Mouse (Mus musculus) hindbrain, postnatal 0 days (tissue): ENCODE measurements around the gene Ralb. TPM values are rescaled to one million over a fixed set of nuclear protein-coding genes. Genes with fewer than 3 reads are reported as not detected.

Source experiments
- ATAC-seq: fragments of 200-750 bp; cut with Nextera tagmentation; 2 replicates; pipeline ENCODE4 v1.8.0; 2017; ENCODE audit warnings: mild to moderate bottlenecking, moderate TSS enrichment, moderate library complexity
- DNase-seq: peaks from one replicate; pipeline ENCODE4 v3.0.0-alpha.2; 2015; ENCODE audit warnings: low spot score
- H3K27ac ChIP-seq: fragments of 300-500 bp; sonication (generic); 2 replicates; pipeline ENCODE4 v1.5.1; 2014; ENCODE audit warnings: mild to moderate bottlenecking
- H3K27me3 ChIP-seq: fragments of 300-500 bp; sonication (generic); 2 replicates; pipeline ENCODE4 v1.6.1; 2014; ENCODE audit warnings: low read length, mixed read lengths; ENCODE audit not compliant: insufficient read depth
- H3K36me3 ChIP-seq: fragments of 300-500 bp; sonication (generic); 2 replicates; pipeline ENCODE4 v1.6.1; 2014; ENCODE audit warnings: low read length, mixed read lengths; ENCODE audit not compliant: insufficient read depth
- H3K4me1 ChIP-seq: fragments of 300-500 bp; sonication (generic); 2 replicates; pipeline ENCODE4 v1.6.1; 2014; ENCODE audit warnings: antibody characterized with exemption, low read length, mixed read lengths; ENCODE audit not compliant: insufficient read depth
- H3K4me2 ChIP-seq: fragments of 300-500 bp; sonication (generic); 2 replicates; pipeline ENCODE4 v1.6.1; 2014; ENCODE audit warnings: low read depth, mild to moderate bottlenecking, low read length, moderate library complexity, mixed read lengths
- H3K4me3 ChIP-seq: fragments of 300-500 bp; sonication (generic); 2 replicates; pipeline ENCODE4 v1.5.1; 2014; ENCODE audit warnings: low read length
- H3K9ac ChIP-seq: fragments of 300-500 bp; sonication (generic); replicated peaks from 2 replicates; pipeline ENCODE4 v1.6.1; 2014; ENCODE audit warnings: mild to moderate bottlenecking, low read length, moderate library complexity, mixed read lengths
- H3K9me3 ChIP-seq: fragments of 300-500 bp; sonication (generic); 2 replicates; pipeline ENCODE4 v1.6.1; 2016; ENCODE audit warnings: low read length, mixed read lengths
- CTCF ChIP-seq: IDR thresholded peaks from 2 replicates; pipeline ENCODE4 v1.5.1; 2016; ENCODE audit warnings: antibody characterized with exemption, control low read depth, low read depth
- WGBS: fragments of 180-500 bp; shearing (Covaris S2); extraction: QIAGEN DNeasy Blood & Tissue Kit; methylation state at CpG from one replicate; pipeline ENCODE4 v1.1.7; 2014; 5-methylcytosine and 5-hydroxymethylcytosine counted together
- polyA plus RNA-seq: library from polyadenylated mRNA; unstranded; fragments of >200 nt; fragmentation: Nextera tagmentation; extraction: Ambion mirVana; gene quantifications from 2 replicates; pipeline ENCODE4 v1.2.1, GENCODE M21; 2015
- total RNA-seq: library from RNA; depleted of rRNA; stranded (reverse); fragments of >200 nt; gene quantifications from 2 replicates; pipeline ENCODE4 v1.2.3, GENCODE M21; 2014

The Ralb gene
- total and polyA plus RNA-seq, 2 experiments from 2014 or later = 43.5 to 62.1 TPM

DNA sequence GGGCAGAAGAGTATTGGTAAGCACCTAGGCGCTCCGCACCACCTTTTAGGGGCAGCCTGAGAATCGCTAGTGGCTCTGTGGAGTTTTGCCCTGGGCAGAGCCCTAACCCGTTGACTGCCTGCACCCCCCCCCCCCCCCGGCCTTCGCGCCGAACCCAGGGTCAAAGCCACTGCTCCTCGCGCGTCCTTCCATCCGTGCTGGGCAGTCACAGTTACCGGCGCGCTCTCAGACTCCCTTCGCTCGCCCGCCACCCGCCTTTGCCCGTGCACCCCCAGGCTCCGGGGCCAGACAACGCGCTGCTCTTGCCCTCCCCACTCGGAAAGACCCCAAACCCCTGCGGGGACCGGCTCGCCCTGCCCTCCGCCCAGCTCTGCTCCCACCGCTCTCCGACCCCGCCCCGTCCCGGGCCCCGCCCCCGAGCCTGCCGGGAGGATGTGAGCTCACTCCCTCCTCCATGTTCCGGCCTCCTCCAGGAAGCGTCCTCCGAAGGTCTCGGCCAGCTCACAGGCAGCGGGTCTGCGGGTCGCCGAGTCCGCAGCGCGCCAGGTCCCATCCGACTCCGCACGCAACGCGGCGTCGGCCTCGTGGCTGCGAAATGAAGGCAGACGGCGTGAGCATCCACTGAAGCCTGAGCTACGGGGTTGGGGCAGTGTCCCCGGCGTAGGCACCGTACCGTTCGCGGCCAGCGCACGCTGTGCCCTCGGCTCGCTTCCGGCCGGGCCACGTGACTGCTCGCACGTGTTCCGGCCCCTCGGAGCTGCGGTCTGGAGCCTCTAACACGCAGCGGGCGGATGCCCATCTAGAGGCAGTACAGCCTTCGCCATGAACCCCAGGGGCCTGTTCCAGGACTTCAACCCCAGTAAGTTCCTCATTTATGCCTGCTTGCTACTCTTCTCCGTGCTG is 21.3 kb upstream of the Ralb start, which contains the start of gene Tmem185b:
TSS of gene Tmem185b (plus strand) at position 472 of the 903 bp plus-strand sequence.
- TF ChIP-seq CTCF = no peak
- peak within 1 kb of the TSS; percentile 62 for H3K4me3 ChIP-seq
- WGBS = under 1% methylated on average over 80 of the region's 82 CpGs
- H3K9me3 ChIP-seq = no peaks in the 10 kb centered on the region
- H3K27ac ChIP-seq = peak within 1 kb of the TSS; percentile 89
- ATAC-seq (peak; percentile 97), DNase-seq (peak; percentile 89)
- peaks cover 16% of the 10 kb centered on the region for H3K4me1 ChIP-seq
- no peaks in the 10 kb centered on the region for H3K27me3 ChIP-seq
- peak within 1 kb of the TSS; percentile 77 for H3K9ac ChIP-seq
- peak within 1 kb of the TSS; percentile 92 for H3K4me2 ChIP-seq
- peaks cover 6% of the 10 kb centered on the region; the same call in 1 of the 2 replicates for H3K36me3 ChIP-seq

GRCm38 (mm10) chr1:119525004-119525444 is 20.4 kb upstream of the Ralb start:
- ATAC-seq (no peak), DNase-seq (peak; percentile 59)
- H3K27ac ChIP-seq = peak overlapping the region; percentile 22; the same call in 1 of the 2 replicates
- H3K9ac ChIP-seq = peak overlapping the region; percentile 77
- H3K27me3 ChIP-seq = no peaks in the 10 kb centered on the region
- peak; percentile 30 for TF ChIP-seq CTCF
- peaks cover 19% of the 10 kb centered on the region for H3K4me1 ChIP-seq
- 4% methylated on average over 5 of the region's 5 CpGs for WGBS
- no peaks in the 10 kb centered on the region for H3K9me3 ChIP-seq
- peak overlapping the region; percentile 62 for H3K4me3 ChIP-seq
- H3K36me3 ChIP-seq = peaks cover 6% of the 10 kb centered on the region; the same call in 1 of the 2 replicates
- peak overlapping the region; percentile 92 for H3K4me2 ChIP-seq

DNA sequence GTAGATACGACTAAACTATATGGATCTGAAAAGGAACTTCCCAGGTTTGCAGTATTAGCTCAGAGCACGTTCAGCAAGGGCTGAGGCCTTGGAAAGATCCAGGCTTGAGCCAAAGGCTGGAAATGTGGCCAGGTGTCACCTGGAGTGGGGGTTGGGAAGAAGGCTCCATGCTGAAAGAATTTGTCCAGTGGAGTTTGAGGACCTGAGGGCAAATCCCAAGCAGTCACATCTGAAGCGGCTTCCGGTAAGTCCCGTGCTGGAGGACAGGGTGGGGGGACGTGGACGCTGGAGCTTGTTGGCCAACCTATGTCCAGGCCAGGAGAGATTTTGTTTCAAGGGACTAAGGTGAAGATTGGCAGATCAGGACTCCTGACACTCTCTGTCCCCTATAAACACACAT is 19.2 kb upstream of the Ralb start:
- Histone ChIP-seq H3K9ac (no peak overlapping the region), H3K27me3 (no peaks in the 10 kb centered on the region), H3K4me3 (no peak overlapping the region), H3K27ac (no peak overlapping the region), H3K4me1 (peaks cover 19% of the 10 kb centered on the region), H3K36me3 (peaks cover 4% of the 10 kb centered on the region; the same call in 1 of the 2 replicates), H3K4me2 (no peak overlapping the region), H3K9me3 (no peaks in the 10 kb centered on the region)
- no peak for TF ChIP-seq CTCF
- WGBS = 88% methylated on average over 7 of the region's 7 CpGs
- no peak for DNase-seq
- ATAC-seq = no peak

DNA sequence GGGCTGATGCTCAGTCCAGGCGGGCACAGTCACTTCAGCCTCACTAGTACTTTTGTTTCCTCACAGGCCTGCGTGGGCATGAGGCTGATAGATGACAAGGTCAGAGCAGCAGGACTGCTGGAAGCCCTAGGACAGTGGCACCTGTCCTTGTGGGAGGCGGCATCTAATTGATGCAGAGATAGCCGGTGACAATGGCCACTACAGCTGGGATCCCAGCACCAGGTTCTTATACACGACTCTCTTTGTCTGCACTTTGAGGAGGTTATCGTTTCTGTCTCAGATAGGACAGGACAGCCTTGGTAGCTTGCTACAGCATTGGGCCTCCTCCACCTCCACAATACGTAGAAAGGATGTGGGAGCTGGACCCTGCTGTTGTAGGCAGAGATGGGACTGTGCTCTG is 18.8 kb upstream of the Ralb start:
- 80% methylated on average over 7 of the region's 7 CpGs for WGBS
- Histone ChIP-seq H3K27me3 (no peaks in the 10 kb centered on the region), H3K4me1 (peaks cover 19% of the 10 kb centered on the region), H3K27ac (no peak overlapping the region), H3K4me3 (no peak overlapping the region), H3K4me2 (no peak overlapping the region), H3K9ac (no peak overlapping the region), H3K36me3 (no peaks in the 10 kb centered on the region; the same call in 1 of the 2 replicates), H3K9me3 (no peaks in the 10 kb centered on the region)
- DNase-seq = no peak
- ATAC-seq = no peak
- no peak for TF ChIP-seq CTCF

GRCm38 (mm10) chr1:119522726-119523125 is 18.1 kb upstream of the Ralb start:
- Histone ChIP-seq H3K27ac (no peak overlapping the region), H3K9ac (no peak overlapping the region), H3K27me3 (no peaks in the 10 kb centered on the region), H3K4me2 (no peak overlapping the region), H3K4me1 (peaks cover 19% of the 10 kb centered on the region), H3K36me3 (no peaks in the 10 kb centered on the region; the same call in 1 of the 2 replicates), H3K9me3 (no peaks in the 10 kb centered on the region), H3K4me3 (no peak overlapping the region)
- ATAC-seq (no peak), DNase-seq (no peak)
- WGBS = 91% methylated on average over 4 of the region's 4 CpGs
- no peak for TF ChIP-seq CTCF

- Histone ChIP-seq H3K9me3 (no peaks in the 10 kb centered on the region), H3K36me3 (no peaks in the 10 kb centered on the region), H3K27me3 (no peaks in the 10 kb centered on the region), H3K9ac (no peak overlapping the region), H3K4me3 (no peak overlapping the region), H3K4me1 (peaks cover 19% of the 10 kb centered on the region), H3K4me2 (no peak overlapping the region), H3K27ac (no peak overlapping the region)
- no peak for TF ChIP-seq CTCF
- WGBS = 76% methylated on average over 7 of the region's 7 CpGs
- no peak for DNase-seq
- no peak for ATAC-seq
Measured at GRCm38 (mm10) chr1:119521681-119522080, 17.1 kb upstream of the Ralb start.
